Mouse (Mus musculus): ENCODE results near the gene Dock4.

GRCm38 (mm10) chr12:40535655-40536618 lies 90.2 kb downstream of the Dock4 start:
- TF ChIP-seq CTCF (IDR thresholded peaks at IDR 0.05; ENCODE audit: extremely low read depth, insufficient read depth, low read length) (no peak), POLR2A (IDR thresholded peaks at IDR 0.05; ENCODE audit: extremely low read depth, insufficient read depth, low read length) (no peak)

All from cortical plate, adult 2 months (tissue).